Mouse (Mus musculus): ENCODE results near the gene Gm12355. TPM values are rescaled to one million over a fixed set of nuclear protein-coding genes. Genes with fewer than 3 reads are reported as not detected.

Gene Gm12355
- total and polyA plus RNA-seq, 3 experiments: 7.9 to 10.8 TPM; not detected in 1

DNA sequence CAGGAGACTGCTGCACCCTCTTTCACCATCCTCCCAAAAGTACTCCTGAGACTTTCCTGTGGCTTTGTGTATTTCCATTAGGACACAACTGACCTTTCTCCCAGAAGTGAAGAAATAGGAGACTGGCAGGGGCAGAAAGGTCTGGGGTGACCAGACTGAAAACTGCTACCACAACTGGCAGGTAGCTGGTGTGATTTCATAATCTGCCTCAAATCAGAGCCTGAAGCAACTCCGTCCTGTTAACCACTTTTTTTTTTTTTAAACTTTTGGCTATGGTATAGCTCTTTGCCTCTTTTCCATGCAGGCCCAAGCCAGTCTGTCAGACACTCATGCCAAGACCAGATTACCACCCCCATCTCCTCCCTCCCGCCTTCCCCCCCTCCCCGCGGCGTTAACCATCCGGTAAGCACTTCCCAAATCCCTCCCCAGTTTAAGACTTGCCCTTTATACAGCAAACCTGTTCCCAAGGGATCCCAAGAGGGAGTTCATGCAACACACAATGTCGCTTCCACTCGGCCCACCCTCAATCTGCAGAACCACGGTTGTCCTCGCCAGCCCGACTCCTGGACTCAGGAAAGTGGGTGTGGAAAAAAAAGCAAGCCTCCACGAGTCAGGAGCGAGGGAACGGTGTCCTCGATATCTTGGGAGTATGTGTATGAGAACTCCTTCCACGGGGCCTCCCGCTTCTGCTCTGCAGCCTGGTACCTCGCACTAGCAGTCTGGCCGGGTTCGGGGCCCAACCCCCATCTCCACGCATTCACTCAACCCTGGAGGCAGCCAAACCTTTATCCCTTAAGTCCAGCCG, 39.2 kb downstream of the Gm12355 start:
- intact Hi-C loops (cut with DNase I): loop anchor here (2.0 kb wide), 1 partner anchor 321 kb away; the partner anchor contains the start of gene Cdc6
- H3K27me3 ChIP-seq (ENCODE audit: control insufficient read depth, insufficient read depth, low read length): no peaks in the 10 kb centered on the region
- TF ChIP-seq POLR2A (IDR thresholded peaks at IDR 0.05; ENCODE audit: insufficient read depth, low read depth, low read length): peak; percentile 22; the same call in 1 of the 2 replicates
- no peak for TF ChIP-seq CTCF (IDR thresholded peaks at IDR 0.05)
- TF ChIP-seq EP300 (IDR thresholded peaks at IDR 0.05; ENCODE audit: insufficient read depth, low read depth, low read length): no peak
- 2% methylated on average over 22 of the region's 22 CpGs for whole genome bisulfite sequencing
- no peaks in the 10 kb centered on the region for H3K79me2 ChIP-seq (replicated peaks; ENCODE audit: control insufficient read depth, insufficient read depth, low read length)
- peak overlapping the region; percentile 85 for H3K9ac ChIP-seq (ENCODE audit: low read depth, low read length)
- H3K36me3 ChIP-seq (ENCODE audit: control insufficient read depth, insufficient read depth, low read length): no peaks in the 10 kb centered on the region
- peak overlapping the region; percentile 90 for H3K27ac ChIP-seq
- peaks cover 11% of the 10 kb centered on the region for H3K4me1 ChIP-seq (ENCODE audit: control insufficient read depth, insufficient read depth, low read length)
- peak; percentile 45 to 51 for DNase-seq
- H3K4me3 ChIP-seq: peak overlapping the region; percentile 72

DNA sequence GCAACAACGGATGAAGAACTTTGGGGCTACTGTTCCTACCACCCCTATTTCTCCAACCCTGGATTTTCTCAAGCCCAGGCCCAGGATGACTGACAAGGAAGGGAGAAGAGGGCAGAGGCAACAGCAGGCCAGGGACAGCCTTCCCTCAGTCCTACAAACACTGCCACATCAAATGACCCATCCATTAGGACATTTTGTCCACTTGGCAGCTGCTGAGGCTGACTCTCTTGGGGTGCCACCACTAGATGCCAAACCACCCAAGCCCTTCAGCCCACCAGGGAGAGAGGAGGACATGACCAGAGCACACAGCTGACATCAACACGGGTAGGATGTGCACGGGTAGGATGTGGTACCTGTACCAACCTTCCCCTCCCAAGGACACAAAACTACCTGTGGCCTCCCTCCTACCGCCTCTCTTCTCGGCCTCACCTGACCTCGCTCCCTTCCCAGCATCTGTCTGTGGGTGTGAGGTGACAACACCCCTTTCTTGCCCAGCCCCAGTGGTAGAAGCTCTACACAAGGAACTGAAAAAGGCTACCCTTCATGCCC, 40.8 kb downstream of the Gm12355 start:
- Histone ChIP-seq H3K79me2 (replicated peaks; ENCODE audit: control insufficient read depth, insufficient read depth, low read length) (no peaks in the 10 kb centered on the region), H3K9ac (ENCODE audit: low read depth, low read length) (no peak overlapping the region), H3K27me3 (ENCODE audit: control insufficient read depth, insufficient read depth, low read length) (no peaks in the 10 kb centered on the region), H3K4me3 (no peak overlapping the region), H3K36me3 (ENCODE audit: control insufficient read depth, insufficient read depth, low read length) (no peaks in the 10 kb centered on the region), H3K27ac (no peak overlapping the region), H3K4me1 (ENCODE audit: control insufficient read depth, insufficient read depth, low read length) (peaks cover 11% of the 10 kb centered on the region)
- intact Hi-C loops (cut with DNase I): no loop called here
- TF ChIP-seq CTCF (IDR thresholded peaks at IDR 0.05) (no peak), EP300 (IDR thresholded peaks at IDR 0.05; ENCODE audit: insufficient read depth, low read depth, low read length) (no peak), POLR2A (IDR thresholded peaks at IDR 0.05; ENCODE audit: insufficient read depth, low read depth, low read length) (no peak)
- no peak for DNase-seq
- 87% methylated on average over 6 of the region's 6 CpGs for WGBS

DNA sequence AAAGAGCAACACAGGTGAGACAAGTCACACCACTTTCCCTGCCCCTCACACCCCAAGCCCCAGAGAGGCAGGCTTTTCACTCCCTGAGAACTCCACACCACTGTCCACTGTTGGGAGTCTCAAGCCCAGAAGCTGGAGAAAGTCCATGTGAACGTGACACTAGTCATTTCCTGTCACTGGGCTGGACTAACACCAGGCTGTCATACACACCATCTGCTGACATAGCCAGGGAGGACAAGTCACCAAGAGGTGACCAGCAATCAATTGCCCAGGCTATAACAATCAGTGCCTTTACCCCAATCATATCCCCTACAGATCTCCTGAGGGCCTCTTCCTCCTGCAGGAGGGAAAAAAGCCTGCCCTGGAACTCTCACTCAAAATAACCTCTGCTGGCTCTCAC, 41.3 kb downstream of the Gm12355 start:
- intact Hi-C loops (cut with DNase I): no loop called here
- TF ChIP-seq CTCF (IDR thresholded peaks at IDR 0.05) (no peak), EP300 (IDR thresholded peaks at IDR 0.05; ENCODE audit: insufficient read depth, low read depth, low read length) (no peak), POLR2A (IDR thresholded peaks at IDR 0.05; ENCODE audit: insufficient read depth, low read depth, low read length) (no peak)
- Histone ChIP-seq H3K4me1 (ENCODE audit: control insufficient read depth, insufficient read depth, low read length) (peaks cover 10% of the 10 kb centered on the region), H3K27ac (no peak overlapping the region), H3K4me3 (no peak overlapping the region), H3K27me3 (ENCODE audit: control insufficient read depth, insufficient read depth, low read length) (no peaks in the 10 kb centered on the region), H3K9ac (ENCODE audit: low read depth, low read length) (no peak overlapping the region), H3K36me3 (ENCODE audit: control insufficient read depth, insufficient read depth, low read length) (no peaks in the 10 kb centered on the region), H3K79me2 (replicated peaks; ENCODE audit: control insufficient read depth, insufficient read depth, low read length) (no peaks in the 10 kb centered on the region)
- WGBS: 30% methylated on average over 1 of the region's 1 CpGs
- DNase-seq: no peak

DNA sequence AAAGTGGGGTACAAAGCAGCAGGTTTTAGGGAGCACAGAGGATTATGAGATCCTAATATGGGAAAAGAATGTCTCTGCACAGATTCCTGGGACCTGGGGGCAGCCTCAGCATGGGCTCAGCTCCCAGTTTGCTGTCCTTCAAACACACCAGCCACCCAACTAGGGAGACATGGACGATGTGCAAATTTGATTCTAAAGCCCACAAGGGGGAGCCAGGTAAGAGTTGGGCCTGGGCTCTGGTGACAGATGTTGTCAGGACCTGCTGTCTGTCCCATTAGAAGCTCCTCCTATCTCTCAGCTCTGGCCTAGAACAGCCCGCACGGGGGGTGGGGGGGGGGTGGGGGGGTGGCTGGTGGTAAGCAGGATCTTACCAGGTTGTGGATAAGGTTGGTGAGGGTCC, 41.9 kb downstream of the Gm12355 start:
- DNase-seq: no peak
- Histone ChIP-seq H3K27me3 (ENCODE audit: control insufficient read depth, insufficient read depth, low read length) (no peaks in the 10 kb centered on the region), H3K4me1 (ENCODE audit: control insufficient read depth, insufficient read depth, low read length) (peaks cover 7% of the 10 kb centered on the region), H3K27ac (no peak overlapping the region), H3K4me3 (no peak overlapping the region), H3K79me2 (replicated peaks; ENCODE audit: control insufficient read depth, insufficient read depth, low read length) (no peaks in the 10 kb centered on the region), H3K9ac (ENCODE audit: low read depth, low read length) (no peak overlapping the region), H3K36me3 (ENCODE audit: control insufficient read depth, insufficient read depth, low read length) (no peaks in the 10 kb centered on the region)
- WGBS: 33% methylated on average over 3 of the region's 3 CpGs
- intact Hi-C loops (cut with DNase I): no loop called here
- 0 out of 2 replicates have a peak, but pooled peaks have one; percentile 6 for TF ChIP-seq CTCF (IDR thresholded peaks at IDR 0.05)
- no peak for TF ChIP-seq POLR2A (IDR thresholded peaks at IDR 0.05; ENCODE audit: insufficient read depth, low read depth, low read length)

DNA sequence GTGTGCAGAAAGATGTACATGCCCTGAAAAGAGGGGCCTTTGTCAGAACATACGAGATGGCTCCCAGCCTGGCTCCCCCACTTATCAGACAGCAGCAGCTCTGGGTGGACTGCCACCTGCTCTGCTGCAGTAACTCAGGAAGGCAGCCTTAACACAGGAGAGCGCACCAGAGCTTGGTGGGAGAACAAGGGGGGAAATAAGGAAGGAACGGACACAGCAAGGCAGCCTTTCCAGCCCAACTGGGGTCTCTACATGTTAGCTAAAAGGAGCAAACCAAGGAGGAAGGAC, 42.3 kb downstream of the Gm12355 start:
- Histone ChIP-seq H3K4me1 (ENCODE audit: control insufficient read depth, insufficient read depth, low read length) (peaks cover 7% of the 10 kb centered on the region), H3K9ac (ENCODE audit: low read depth, low read length) (no peak overlapping the region)
- 83% methylated on average over 3 of the region's 3 CpGs for WGBS

DNA sequence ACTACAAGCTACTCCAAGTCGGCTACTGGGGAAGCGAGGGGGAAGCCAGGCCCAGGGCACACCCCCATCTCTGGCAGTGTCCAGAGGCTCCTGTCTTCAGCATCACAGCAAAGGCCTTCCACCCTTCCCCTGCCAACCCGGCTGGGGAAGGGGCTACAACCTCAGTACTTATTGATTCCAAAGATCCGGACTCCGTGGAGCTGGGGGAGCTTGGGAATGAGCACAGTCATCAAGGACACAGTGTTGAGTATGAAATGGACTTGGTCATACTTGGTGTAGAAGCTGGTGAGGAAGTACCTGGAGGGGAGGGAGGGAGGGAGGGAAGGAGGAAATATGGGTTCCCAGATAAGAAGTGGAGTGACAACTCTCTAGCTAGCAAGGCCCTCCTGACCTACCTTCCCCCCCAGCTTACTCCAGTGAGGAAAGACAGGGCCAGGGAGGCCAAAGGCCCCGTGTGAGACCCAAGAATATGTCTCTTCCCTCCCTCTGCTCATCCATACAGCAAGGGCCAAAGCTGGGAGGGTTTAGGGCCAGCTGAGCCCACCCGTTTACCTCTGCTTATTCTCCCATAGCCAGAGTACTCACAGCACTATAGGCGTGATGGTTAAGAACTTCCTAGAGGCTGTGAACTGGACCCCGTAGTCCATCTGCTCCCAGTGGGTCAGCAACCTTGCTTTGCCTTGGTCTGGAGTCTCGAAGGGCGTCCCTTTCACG, 42.8 kb downstream of the Gm12355 start:
- no peaks in the 10 kb centered on the region for H3K79me2 ChIP-seq (replicated peaks; ENCODE audit: control insufficient read depth, insufficient read depth, low read length)
- no peak overlapping the region for H3K4me3 ChIP-seq
- no peak overlapping the region for H3K27ac ChIP-seq
- H3K36me3 ChIP-seq (ENCODE audit: control insufficient read depth, insufficient read depth, low read length): no peaks in the 10 kb centered on the region
- peaks cover 7% of the 10 kb centered on the region for H3K4me1 ChIP-seq (ENCODE audit: control insufficient read depth, insufficient read depth, low read length)
- WGBS: 73% methylated on average over 12 of the region's 12 CpGs
- H3K27me3 ChIP-seq (ENCODE audit: control insufficient read depth, insufficient read depth, low read length): no peaks in the 10 kb centered on the region
- no peak for DNase-seq
- intact Hi-C loops (cut with DNase I): no loop called here
- no peak for TF ChIP-seq EP300 (IDR thresholded peaks at IDR 0.05; ENCODE audit: insufficient read depth, low read depth, low read length)
- TF ChIP-seq POLR2A (IDR thresholded peaks at IDR 0.05; ENCODE audit: insufficient read depth, low read depth, low read length): no peak
- TF ChIP-seq CTCF (IDR thresholded peaks at IDR 0.05): no peak
- H3K9ac ChIP-seq (ENCODE audit: low read depth, low read length): no peak overlapping the region

More for the DNA sequence above, 42.3 kb downstream of the Gm12355 start:
- no peaks in the 10 kb centered on the region for H3K27me3 ChIP-seq (ENCODE audit: control insufficient read depth, insufficient read depth, low read length)
- H3K36me3 ChIP-seq (ENCODE audit: control insufficient read depth, insufficient read depth, low read length): no peaks in the 10 kb centered on the region
- no peak overlapping the region for H3K27ac ChIP-seq
- DNase-seq: no peak
- intact Hi-C loops (cut with DNase I): no loop called here
- no peaks in the 10 kb centered on the region for H3K79me2 ChIP-seq (replicated peaks; ENCODE audit: control insufficient read depth, insufficient read depth, low read length)
- TF ChIP-seq CTCF (IDR thresholded peaks at IDR 0.05) (no peak), EP300 (IDR thresholded peaks at IDR 0.05; ENCODE audit: insufficient read depth, low read depth, low read length) (no peak), POLR2A (IDR thresholded peaks at IDR 0.05; ENCODE audit: insufficient read depth, low read depth, low read length) (no peak)
- no peak overlapping the region for H3K4me3 ChIP-seq
